Mouse (Mus musculus): ENCODE measurements around the gene Srpx2. TPM values are rescaled to one million over a fixed set of nuclear protein-coding genes. Genes with fewer than 3 reads are reported as not detected.

Srpx2 gene
- total RNA-seq, 1 experiment from 2014 or later = not detected

Other genes starting within 250 kb of the Srpx2 start
- gene Pcdh19, start 219.4 kb upstream of the Srpx2 start, total RNA-seq (2017) = not detected in 2 replicates
- not detected in 2 replicates for gene Tnmd, start 57.4 kb upstream of the Srpx2 start, total RNA-seq (2017)
- gene Tspan6, start 10.0 kb upstream of the Srpx2 start, total RNA-seq (2017) = 2.2 TPM in 1 of 2 replicates, not detected in the other
- 2.8 and 2.9 TPM in 2 replicates for gene Sytl4, start 73.4 kb downstream of the Srpx2 start, total RNA-seq (2017)
- 36.8 and 42.7 TPM in 2 replicates for gene Cstf2, start 150.8 kb downstream of the Srpx2 start, total RNA-seq (2017)